Mouse (Mus musculus): ENCODE data around the gene Tbc1d9b. TPM values are rescaled to one million over a fixed set of nuclear protein-coding genes. Genes with fewer than 3 reads are reported as not detected.

Tbc1d9b gene
- polyA plus RNA-seq, 1 experiment from 2014 or later: 35.4 TPM

- Histone ChIP-seq H3K4me1 (ENCODE audit: control insufficient read depth, insufficient read depth, low read length) (no peaks in the 10 kb centered on the region), H3K27ac (replicated peaks; ENCODE audit: low read depth, low read length) (no peak overlapping the region), H3K4me3 (replicated peaks; ENCODE audit: low read depth, low read length) (no peak overlapping the region), H3K9ac (replicated peaks; ENCODE audit: low read length) (no peak overlapping the region), H3K9me3 (ENCODE audit: control insufficient read depth, low read length) (no peaks in the 10 kb centered on the region), H3K27me3 (ENCODE audit: control insufficient read depth, insufficient read depth, low read length) (no peaks in the 10 kb centered on the region), H3K4me2 (ENCODE audit: low read length) (no peak overlapping the region), H3K36me3 (ENCODE audit: control insufficient read depth, insufficient read depth, low read length) (peaks cover 92% of the 10 kb centered on the region)
- ATAC-seq (ENCODE audit: low FRiP score, low TSS enrichment) (no peak), DNase-seq (no peak)
- 88% methylated on average over 9 of the region's 9 CpGs for WGBS
Observed at GRCm38 (mm10) chr11:50147267-50147957, 16.2 kb downstream of the Tbc1d9b start.

- ATAC-seq (ENCODE audit: low FRiP score, low TSS enrichment) (no peak), DNase-seq (no peak)
- Histone ChIP-seq H3K4me3 (replicated peaks; ENCODE audit: low read depth, low read length) (no peak overlapping the region), H3K27me3 (ENCODE audit: control insufficient read depth, insufficient read depth, low read length) (no peaks in the 10 kb centered on the region), H3K9ac (replicated peaks; ENCODE audit: low read length) (no peak overlapping the region), H3K9me3 (ENCODE audit: control insufficient read depth, low read length) (no peaks in the 10 kb centered on the region), H3K4me1 (ENCODE audit: control insufficient read depth, insufficient read depth, low read length) (no peaks in the 10 kb centered on the region), H3K36me3 (ENCODE audit: control insufficient read depth, insufficient read depth, low read length) (peaks cover 92% of the 10 kb centered on the region), H3K4me2 (ENCODE audit: low read length) (no peak overlapping the region), H3K27ac (replicated peaks; ENCODE audit: low read depth, low read length) (no peak overlapping the region)
- WGBS: 99% methylated on average over 11 of the region's 11 CpGs
Observed at GRCm38 (mm10) chr11:50147958-50148476, 16.8 kb downstream of the Tbc1d9b start.

DNA sequence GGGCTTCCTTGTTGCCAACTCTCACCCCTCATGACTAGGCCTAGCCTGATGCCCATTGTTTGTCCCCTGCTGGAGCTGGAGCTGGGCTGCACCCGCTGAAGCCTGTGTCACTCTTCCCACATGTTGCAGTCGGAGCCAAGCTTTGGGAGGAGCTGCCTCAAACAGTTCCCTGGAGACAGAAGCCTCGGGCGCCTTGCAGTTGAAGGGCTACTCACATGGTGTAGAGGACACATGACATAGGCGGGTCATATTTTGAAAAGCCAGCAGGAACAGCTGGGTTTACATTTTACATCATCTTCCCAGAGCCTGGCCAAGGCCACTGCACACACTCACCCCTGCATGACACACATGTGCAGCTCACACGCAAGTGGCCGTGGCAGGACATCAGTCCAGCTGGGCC lies 18.0 kb downstream of the Tbc1d9b start:
- Histone ChIP-seq H3K27ac (replicated peaks; ENCODE audit: low read depth, low read length) (no peak overlapping the region), H3K4me3 (replicated peaks; ENCODE audit: low read depth, low read length) (no peak overlapping the region), H3K36me3 (ENCODE audit: control insufficient read depth, insufficient read depth, low read length) (peaks cover 92% of the 10 kb centered on the region), H3K4me2 (ENCODE audit: low read length) (no peak overlapping the region), H3K9me3 (ENCODE audit: control insufficient read depth, low read length) (no peaks in the 10 kb centered on the region), H3K9ac (replicated peaks; ENCODE audit: low read length) (no peak overlapping the region), H3K27me3 (ENCODE audit: control insufficient read depth, insufficient read depth, low read length) (no peaks in the 10 kb centered on the region), H3K4me1 (ENCODE audit: control insufficient read depth, insufficient read depth, low read length) (no peaks in the 10 kb centered on the region)
- ATAC-seq (ENCODE audit: low FRiP score, low TSS enrichment): no peak
- 91% methylated on average over 7 of the region's 7 CpGs for WGBS
- no peak for DNase-seq

GRCm38 (mm10) chr11:50149603-50150150 lies 18.5 kb downstream of the Tbc1d9b start:
- Histone ChIP-seq H3K9ac (replicated peaks; ENCODE audit: low read length) (no peak overlapping the region), H3K9me3 (ENCODE audit: control insufficient read depth, low read length) (no peaks in the 10 kb centered on the region), H3K4me3 (replicated peaks; ENCODE audit: low read depth, low read length) (no peak overlapping the region), H3K4me2 (ENCODE audit: low read length) (no peak overlapping the region), H3K27ac (replicated peaks; ENCODE audit: low read depth, low read length) (no peak overlapping the region), H3K27me3 (ENCODE audit: control insufficient read depth, insufficient read depth, low read length) (no peaks in the 10 kb centered on the region), H3K4me1 (ENCODE audit: control insufficient read depth, insufficient read depth, low read length) (no peaks in the 10 kb centered on the region), H3K36me3 (ENCODE audit: control insufficient read depth, insufficient read depth, low read length) (peaks cover 95% of the 10 kb centered on the region)
- ATAC-seq (ENCODE audit: low FRiP score, low TSS enrichment): no peak
- no peak for DNase-seq
- WGBS: 96% methylated on average over 9 of the region's 9 CpGs

DNA sequence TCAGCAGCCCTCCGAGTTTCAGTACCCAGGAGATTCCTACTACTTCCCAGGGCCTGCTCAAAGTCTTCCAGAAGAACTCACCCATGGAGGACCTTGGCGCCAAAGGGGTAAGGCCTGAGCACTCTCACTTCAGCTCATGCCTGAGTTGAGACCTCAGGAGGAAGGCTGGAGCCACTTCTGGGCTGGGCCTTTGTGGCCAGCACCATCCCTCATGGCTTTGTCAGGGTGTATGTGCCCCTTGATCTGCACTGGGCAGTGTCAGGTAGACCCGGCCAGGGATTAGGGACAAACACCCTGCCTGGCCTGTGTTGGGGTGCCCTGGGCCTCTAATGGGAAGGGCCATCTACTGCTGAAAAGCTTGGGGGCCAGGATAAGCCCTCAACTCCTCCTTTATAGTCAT lies 20.2 kb downstream of the Tbc1d9b start:
- H3K36me3 ChIP-seq (ENCODE audit: control insufficient read depth, insufficient read depth, low read length): peaks cover 94% of the 10 kb centered on the region
- H3K9me3 ChIP-seq (ENCODE audit: control insufficient read depth, low read length): no peaks in the 10 kb centered on the region
- WGBS: 88% methylated on average over 3 of the region's 3 CpGs
- H3K9ac ChIP-seq (replicated peaks; ENCODE audit: low read length): no peak overlapping the region
- H3K4me3 ChIP-seq (replicated peaks; ENCODE audit: low read depth, low read length): no peak overlapping the region
- no peak overlapping the region for H3K4me2 ChIP-seq (ENCODE audit: low read length)
- no peaks in the 10 kb centered on the region for H3K27me3 ChIP-seq (ENCODE audit: control insufficient read depth, insufficient read depth, low read length)
- H3K4me1 ChIP-seq (ENCODE audit: control insufficient read depth, insufficient read depth, low read length): no peaks in the 10 kb centered on the region
- no peak for ATAC-seq (ENCODE audit: low FRiP score, low TSS enrichment)
- no peak for DNase-seq
- no peak overlapping the region for H3K27ac ChIP-seq (replicated peaks; ENCODE audit: low read depth, low read length)

- Histone ChIP-seq H3K4me3 (replicated peaks; ENCODE audit: low read depth, low read length) (no peak overlapping the region), H3K4me1 (ENCODE audit: control insufficient read depth, insufficient read depth, low read length) (no peaks in the 10 kb centered on the region), H3K9me3 (ENCODE audit: control insufficient read depth, low read length) (no peaks in the 10 kb centered on the region), H3K9ac (replicated peaks; ENCODE audit: low read length) (no peak overlapping the region), H3K4me2 (ENCODE audit: low read length) (no peak overlapping the region), H3K36me3 (ENCODE audit: control insufficient read depth, insufficient read depth, low read length) (peaks cover 98% of the 10 kb centered on the region), H3K27ac (replicated peaks; ENCODE audit: low read depth, low read length) (no peak overlapping the region), H3K27me3 (ENCODE audit: control insufficient read depth, insufficient read depth, low read length) (no peaks in the 10 kb centered on the region)
- no peak for DNase-seq
- 81% methylated on average over 9 of the region's 9 CpGs for WGBS
- ATAC-seq (ENCODE audit: low FRiP score, low TSS enrichment): no peak
Observed at GRCm38 (mm10) chr11:50154166-50154565, 23.0 kb downstream of the Tbc1d9b start.

DNA sequence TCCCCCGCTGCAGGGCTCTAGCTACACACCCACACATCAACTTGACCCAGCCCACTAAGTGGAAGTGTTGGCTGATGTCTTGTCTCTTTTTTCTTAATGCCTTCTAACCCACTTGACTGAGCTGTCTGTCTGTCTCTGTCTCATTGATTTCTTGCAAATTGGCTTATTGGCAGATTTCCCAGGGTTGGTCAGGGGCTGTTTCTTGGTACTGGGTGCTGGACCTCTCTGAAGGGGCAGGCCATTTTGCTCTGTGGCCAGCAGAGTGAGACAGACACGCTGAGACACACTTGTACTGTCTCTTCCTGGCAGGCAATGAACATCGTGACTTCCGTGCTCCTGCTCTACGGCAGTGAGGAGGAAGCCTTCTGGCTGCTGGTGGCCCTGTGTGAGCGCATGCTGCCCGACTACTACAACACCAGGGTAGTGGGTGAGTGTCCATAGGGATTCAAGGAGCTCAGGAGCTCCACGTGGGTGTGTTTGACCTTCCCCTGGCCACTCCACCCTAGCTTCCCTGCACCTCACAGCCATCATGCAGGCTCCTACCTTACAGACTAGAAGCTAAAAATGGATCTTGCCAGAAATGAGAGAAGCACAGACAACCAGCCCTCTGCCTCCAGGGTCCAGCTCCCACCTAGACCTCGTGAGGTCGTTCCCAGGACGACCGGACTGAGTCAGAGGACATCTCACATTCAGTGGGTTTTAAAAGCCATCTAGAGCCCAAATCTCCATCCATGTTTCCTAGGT lies 23.8 kb downstream of the Tbc1d9b start:
- WGBS: 90% methylated on average over 12 of the region's 12 CpGs
- H3K27ac ChIP-seq (replicated peaks; ENCODE audit: low read depth, low read length): no peak overlapping the region
- no peak for DNase-seq
- H3K36me3 ChIP-seq (ENCODE audit: control insufficient read depth, insufficient read depth, low read length): peaks cover 98% of the 10 kb centered on the region
- ATAC-seq (ENCODE audit: low FRiP score, low TSS enrichment): no peak
- H3K4me2 ChIP-seq (ENCODE audit: low read length): no peak overlapping the region
- H3K4me1 ChIP-seq (ENCODE audit: control insufficient read depth, insufficient read depth, low read length): no peaks in the 10 kb centered on the region
- no peaks in the 10 kb centered on the region for H3K27me3 ChIP-seq (ENCODE audit: control insufficient read depth, insufficient read depth, low read length)
- H3K9me3 ChIP-seq (ENCODE audit: control insufficient read depth, low read length): no peaks in the 10 kb centered on the region
- H3K9ac ChIP-seq (replicated peaks; ENCODE audit: low read length): no peak overlapping the region
- no peak overlapping the region for H3K4me3 ChIP-seq (replicated peaks; ENCODE audit: low read depth, low read length)

DNA sequence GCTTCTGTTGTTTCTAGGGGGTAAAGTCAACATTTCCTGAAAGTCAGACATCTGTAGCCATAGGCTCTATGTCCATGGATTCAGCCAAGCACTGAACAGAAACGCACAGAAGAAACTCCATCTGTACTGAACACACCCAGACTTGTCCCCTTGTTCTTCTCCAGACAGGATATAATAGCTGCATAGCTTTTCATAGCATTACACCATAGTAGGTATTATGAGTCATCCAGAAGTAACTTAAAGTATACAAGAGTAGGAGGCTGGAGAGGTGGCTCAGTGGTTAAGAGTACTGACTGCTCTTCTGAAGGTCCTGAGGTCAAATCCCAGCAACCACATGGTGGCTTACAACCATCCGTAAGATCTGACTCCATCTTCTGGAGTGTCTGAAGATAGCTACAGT lies 24.6 kb downstream of the Tbc1d9b start:
- no peak for ATAC-seq (ENCODE audit: low FRiP score, low TSS enrichment)
- H3K4me2 ChIP-seq (ENCODE audit: low read length): no peak overlapping the region
- H3K9ac ChIP-seq (replicated peaks; ENCODE audit: low read length): no peak overlapping the region
- no peak overlapping the region for H3K4me3 ChIP-seq (replicated peaks; ENCODE audit: low read depth, low read length)
- no peak for DNase-seq
- no peaks in the 10 kb centered on the region for H3K27me3 ChIP-seq (ENCODE audit: control insufficient read depth, insufficient read depth, low read length)
- H3K27ac ChIP-seq (replicated peaks; ENCODE audit: low read depth, low read length): no peak overlapping the region
- H3K36me3 ChIP-seq (ENCODE audit: control insufficient read depth, insufficient read depth, low read length): peaks cover 98% of the 10 kb centered on the region
- H3K9me3 ChIP-seq (ENCODE audit: control insufficient read depth, low read length): no peaks in the 10 kb centered on the region
- H3K4me1 ChIP-seq (ENCODE audit: control insufficient read depth, insufficient read depth, low read length): no peaks in the 10 kb centered on the region
- 97% methylated on average over 2 of the region's 2 CpGs for WGBS

Measured in midbrain, embryonic 14.5 days (tissue).